Mouse (Mus musculus) liver, adult 2 months (tissue): ENCODE measurements around the gene Slc38a5. TPM values are rescaled to one million over a fixed set of nuclear protein-coding genes. Genes with fewer than 3 reads are reported as not detected.
A peak's percentile ranks its signal among the peaks of the same experiment; 100 is the strongest.

Source experiments
- DNase-seq: peaks from one replicate; pipeline ENCODE4 v3.0.0-alpha.2; 2011; ENCODE audit warnings: low read depth, low spot score; ENCODE audit errors: extremely low read depth
- H3K27ac ChIP-seq: fragments of 200-500 bp; replicated peaks from 2 replicates; pipeline ENCODE4 v1.5.1; 2012; ENCODE audit warnings: low read depth, mild to moderate bottlenecking, control low read depth, inconsistent platforms, low read length; ENCODE audit not compliant: insufficient read depth
- H3K27me3 ChIP-seq: fragments of 200-500 bp; 2 replicates; pipeline ENCODE4 v1.6.1; 2012; ENCODE audit warnings: mild to moderate bottlenecking, moderate library complexity, low read length, inconsistent platforms; ENCODE audit not compliant: control insufficient read depth, insufficient read depth
- H3K36me3 ChIP-seq: fragments of 200-500 bp; 2 replicates; pipeline ENCODE4 v1.6.1; 2012; ENCODE audit warnings: low read length, inconsistent platforms; ENCODE audit not compliant: control insufficient read depth, insufficient read depth
- H3K4me1 ChIP-seq: fragments of 200-500 bp; 2 replicates; pipeline ENCODE4 v1.6.1; 2011; ENCODE audit warnings: low read length; ENCODE audit not compliant: control insufficient read depth, insufficient read depth
- H3K4me3 ChIP-seq: fragments of 200-500 bp; 2 replicates; pipeline ENCODE4 v1.5.1; 2011; ENCODE audit warnings: low read depth, mild to moderate bottlenecking, control low read depth, low read length, moderate library complexity; ENCODE audit not compliant: insufficient read depth
- H3K79me2 ChIP-seq: fragments of 200-500 bp; 2 replicates; pipeline ENCODE4 v1.6.1; 2012; ENCODE audit warnings: inconsistent platforms, mild to moderate bottlenecking, low read length, moderate library complexity; ENCODE audit not compliant: control insufficient read depth, insufficient read depth
- H3K9ac ChIP-seq: fragments of 200-500 bp; 2 replicates; pipeline ENCODE4 v1.6.1; 2012; ENCODE audit warnings: low read depth, mild to moderate bottlenecking, control low read depth, inconsistent platforms, low read length
- CTCF ChIP-seq: fragments of 200-500 bp; IDR thresholded peaks from 2 replicates; pipeline ENCODE4 v1.5.1; 2011; ENCODE audit warnings: low read depth, low read length, control low read depth
- POLR2A ChIP-seq: fragments of 200-500 bp; IDR thresholded peaks from 2 replicates; pipeline ENCODE4 v1.6.1; 2011; ENCODE audit warnings: low read length, control low read depth; ENCODE audit not compliant: insufficient read depth; ENCODE audit errors: extremely low read depth
- WGBS: fragments of 180-500 bp; shearing (Covaris S2); methylation state at CpG from one replicate; pipeline ENCODE4 v1.1.7; 2018; 5-methylcytosine and 5-hydroxymethylcytosine counted together
- polyA plus RNA-seq: library from polyadenylated mRNA; depleted of rRNA; stranded (reverse); fragments of >200 nt; gene quantifications from 2 replicates; pipeline ENCODE4 v1.2.3, GENCODE M21; 2012
- total RNA-seq: library from RNA; depleted of rRNA; stranded (reverse); fragments of >200 nt; gene quantifications from 2 replicates; pipeline ENCODE4 v1.2.3, GENCODE M21; 2014

The Slc38a5 gene
- total and polyA plus RNA-seq, 2 experiments, result 0.18 to 0.22 TPM

- Histone ChIP-seq H3K4me1 (peaks cover 2% of the 10 kb centered on the region; the same call in 1 of the 2 replicates), H3K4me3 (peak within 1 kb of the TSS; percentile 88), H3K79me2 (peaks cover 4% of the 10 kb centered on the region; the same call in 1 of the 2 replicates), H3K9ac (peak within 1 kb of the TSS; percentile 89), H3K27ac (peak within 1 kb of the TSS; percentile 98), H3K36me3 (no peaks in the 10 kb centered on the region; the same call in 1 of the 2 replicates), H3K27me3 (no peaks in the 10 kb centered on the region)
- under 1% methylated on average over 45 of the region's 45 CpGs for WGBS
- peak; percentile 91 for DNase-seq
- TF ChIP-seq CTCF (no peak), POLR2A (no peak)
These were observed 18.3 kb upstream of the Slc38a5 start, which contains the start of gene Ftsj1 for GRCm38 (mm10) chrX:8252334-8253285. Ftsj1 (minus strand) TSS chrX:8252406.

GRCm38 (mm10) chrX:8253711-8254110 lies 17.2 kb upstream of the Slc38a5 start:
- Histone ChIP-seq H3K4me3 (no peak overlapping the region), H3K27ac (no peak overlapping the region), H3K79me2 (peaks cover 4% of the 10 kb centered on the region; the same call in 1 of the 2 replicates), H3K27me3 (no peaks in the 10 kb centered on the region), H3K36me3 (no peaks in the 10 kb centered on the region; the same call in 1 of the 2 replicates), H3K9ac (no peak overlapping the region), H3K4me1 (peaks cover 2% of the 10 kb centered on the region; the same call in 1 of the 2 replicates)
- peak; percentile 37 for DNase-seq
- TF ChIP-seq POLR2A (no peak), CTCF (no peak)
- WGBS, result 61% methylated on average over 2 of the region's 2 CpGs

GRCm38 (mm10) chrX:8255807-8256206 lies 15.1 kb upstream of the Slc38a5 start:
- Histone ChIP-seq H3K27me3 (no peaks in the 10 kb centered on the region), H3K4me3 (no peak overlapping the region), H3K27ac (no peak overlapping the region), H3K79me2 (peaks cover 4% of the 10 kb centered on the region; the same call in 1 of the 2 replicates), H3K4me1 (peaks cover 2% of the 10 kb centered on the region; the same call in 1 of the 2 replicates), H3K36me3 (no peaks in the 10 kb centered on the region), H3K9ac (no peak overlapping the region)
- WGBS, result 66% methylated on average over 3 of the region's 6 CpGs
- no peak for TF ChIP-seq POLR2A
- TF ChIP-seq CTCF, result no peak
- DNase-seq, result no peak

GRCm38 (mm10) chrX:8259478-8259877 lies 11.5 kb upstream of the Slc38a5 start:
- Histone ChIP-seq H3K79me2 (no peaks in the 10 kb centered on the region), H3K4me3 (no peak overlapping the region), H3K9ac (no peak overlapping the region), H3K4me1 (no peaks in the 10 kb centered on the region), H3K27ac (no peak overlapping the region), H3K27me3 (no peaks in the 10 kb centered on the region), H3K36me3 (no peaks in the 10 kb centered on the region)
- no peak for DNase-seq
- 60% methylated on average over 12 of the region's 12 CpGs for WGBS
- TF ChIP-seq CTCF (no peak), POLR2A (no peak)

GRCm38 (mm10) chrX:8263156-8263804 lies 7.7 kb upstream of the Slc38a5 start:
- DNase-seq, result no peak
- H3K36me3 ChIP-seq, result no peaks in the 10 kb centered on the region
- H3K4me3 ChIP-seq, result no peak overlapping the region
- WGBS, result 84% methylated on average over 5 of the region's 5 CpGs
- H3K79me2 ChIP-seq, result no peaks in the 10 kb centered on the region
- H3K27ac ChIP-seq, result no peak overlapping the region
- H3K4me1 ChIP-seq, result no peaks in the 10 kb centered on the region
- no peaks in the 10 kb centered on the region for H3K27me3 ChIP-seq
- H3K9ac ChIP-seq, result no peak overlapping the region
- TF ChIP-seq CTCF (no peak), POLR2A (no peak)
